Mouse (Mus musculus) heart, adult 10 weeks (tissue): ENCODE data around the gene Arhgef25. TPM values are rescaled to one million over a fixed set of nuclear protein-coding genes. Genes with fewer than 3 reads are reported as not detected.

Source experiments
- polyA plus RNA-seq: library from polyadenylated mRNA; stranded (reverse); fragments of 350-450 nt; fragmentation: Illumina TruSeq; extraction: RNeasy Lipid Tissue Mini Kit (QIAGEN cat#74804); gene quantifications from one replicate; pipeline ENCODE4 v1.2.3, GENCODE M21; 2014; ENCODE audit warnings: low read depth, low replicate concordance

The Arhgef25 gene
- polyA plus RNA-seq: 23.2 TPM

DNA sequence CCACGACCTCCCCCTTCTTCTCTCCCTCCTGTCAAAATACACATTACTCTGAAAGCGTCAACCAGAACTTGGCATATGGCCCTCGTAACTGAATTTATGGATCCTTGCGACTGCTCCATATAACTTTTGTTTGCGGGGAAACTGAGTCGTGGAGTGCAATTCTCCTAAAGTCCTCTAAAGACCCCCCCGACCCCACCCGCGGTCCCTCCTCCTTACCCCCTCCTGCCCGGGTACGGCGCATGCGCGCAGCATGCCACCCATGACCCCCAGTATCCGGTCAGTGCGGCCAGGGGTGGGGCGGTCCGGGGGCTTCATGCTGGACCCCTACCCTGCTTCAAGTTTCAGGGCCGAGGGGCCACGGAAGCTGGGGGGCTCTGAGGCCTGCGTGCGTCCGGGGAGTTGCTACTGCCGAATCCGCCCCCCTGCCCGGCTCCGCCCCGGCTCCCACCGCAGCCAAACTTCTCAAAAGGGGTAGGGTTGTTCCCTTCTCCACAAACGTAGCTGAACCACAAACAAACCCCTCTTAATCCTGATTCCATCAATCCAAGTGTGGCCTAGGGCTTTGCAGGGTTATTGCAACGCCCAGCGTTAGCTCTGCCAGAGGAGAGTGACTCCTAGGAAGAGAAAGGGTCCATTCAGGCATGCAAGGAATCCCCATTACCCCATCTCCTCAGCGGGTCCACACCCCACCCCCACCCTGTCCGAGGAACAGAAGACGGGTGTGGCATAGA lies at the start of gene Arhgef25:
Gene Arhgef25 (minus strand): TSS at position 433 of the 731 bp plus-strand sequence.

DNA sequence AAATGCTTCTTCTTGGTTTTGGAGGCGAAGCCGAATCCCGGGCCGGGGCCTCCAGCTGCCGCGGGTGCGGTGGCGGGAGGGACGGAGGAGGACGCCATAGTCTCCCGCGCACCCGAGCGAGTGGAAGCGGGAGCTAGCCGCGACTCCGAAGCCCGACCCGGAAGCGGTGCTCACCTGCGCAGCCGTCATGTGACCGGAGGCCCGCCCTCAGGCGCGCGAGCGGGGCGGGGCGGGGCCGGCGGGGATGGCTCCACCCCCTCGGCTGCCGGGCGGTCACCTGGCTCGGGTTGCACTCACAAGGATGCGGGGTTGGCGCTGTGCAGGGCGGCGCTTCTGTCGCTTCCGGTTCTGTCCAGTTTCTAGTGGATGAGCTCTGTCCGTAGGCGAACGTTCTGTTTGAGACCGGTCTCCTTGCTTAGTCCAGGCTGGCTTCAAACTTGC lies 21.6 kb upstream of the Arhgef25 start, which contains the start of gene Pip4k2c:
Gene Pip4k2c (minus strand): TSS at position 172 of the 441 bp plus-strand sequence.

DNA sequence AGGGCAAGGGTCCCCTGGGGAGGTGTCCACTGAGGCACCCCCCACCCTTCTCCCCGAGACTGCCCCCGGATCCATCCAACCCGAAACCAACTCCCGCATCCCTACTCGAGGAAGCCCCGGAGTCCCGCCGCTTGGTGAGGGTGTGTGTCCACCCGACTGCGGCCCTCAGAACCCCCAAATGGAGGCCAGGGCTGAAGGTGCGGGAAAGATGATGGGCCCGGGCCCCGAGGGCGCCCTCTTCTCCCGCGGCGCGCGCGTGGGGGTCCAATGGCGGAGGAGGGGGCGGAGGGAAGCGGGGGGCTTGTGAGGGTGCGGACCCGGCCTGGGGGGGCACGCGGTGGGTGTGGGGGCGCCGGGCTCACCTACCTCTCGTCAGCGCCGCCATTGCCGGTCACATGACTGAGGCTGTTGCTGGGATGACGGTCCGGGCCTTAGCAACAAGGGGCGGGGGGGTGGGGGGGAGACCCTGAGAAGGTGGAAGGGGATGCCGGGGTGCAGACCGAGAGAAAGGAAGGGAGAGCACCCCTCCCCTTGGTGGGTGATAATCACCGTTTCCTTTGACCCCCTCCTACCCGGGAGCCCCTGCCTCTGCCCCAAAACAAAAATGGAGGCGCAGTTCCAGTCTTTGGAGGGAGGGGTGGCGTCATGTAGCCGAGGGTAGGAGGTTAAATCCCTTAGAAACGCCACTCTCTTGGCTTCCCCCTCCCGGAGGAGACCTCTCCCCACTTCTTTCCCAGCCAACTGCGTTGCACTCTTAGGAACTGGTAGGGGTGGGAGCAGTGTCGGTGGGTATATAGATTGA lies 5.6 kb upstream of the Arhgef25 start, which contains the start of gene Dtx3:
Gene Dtx3 (minus strand): TSS at position 401 of the 802 bp plus-strand sequence.

DNA sequence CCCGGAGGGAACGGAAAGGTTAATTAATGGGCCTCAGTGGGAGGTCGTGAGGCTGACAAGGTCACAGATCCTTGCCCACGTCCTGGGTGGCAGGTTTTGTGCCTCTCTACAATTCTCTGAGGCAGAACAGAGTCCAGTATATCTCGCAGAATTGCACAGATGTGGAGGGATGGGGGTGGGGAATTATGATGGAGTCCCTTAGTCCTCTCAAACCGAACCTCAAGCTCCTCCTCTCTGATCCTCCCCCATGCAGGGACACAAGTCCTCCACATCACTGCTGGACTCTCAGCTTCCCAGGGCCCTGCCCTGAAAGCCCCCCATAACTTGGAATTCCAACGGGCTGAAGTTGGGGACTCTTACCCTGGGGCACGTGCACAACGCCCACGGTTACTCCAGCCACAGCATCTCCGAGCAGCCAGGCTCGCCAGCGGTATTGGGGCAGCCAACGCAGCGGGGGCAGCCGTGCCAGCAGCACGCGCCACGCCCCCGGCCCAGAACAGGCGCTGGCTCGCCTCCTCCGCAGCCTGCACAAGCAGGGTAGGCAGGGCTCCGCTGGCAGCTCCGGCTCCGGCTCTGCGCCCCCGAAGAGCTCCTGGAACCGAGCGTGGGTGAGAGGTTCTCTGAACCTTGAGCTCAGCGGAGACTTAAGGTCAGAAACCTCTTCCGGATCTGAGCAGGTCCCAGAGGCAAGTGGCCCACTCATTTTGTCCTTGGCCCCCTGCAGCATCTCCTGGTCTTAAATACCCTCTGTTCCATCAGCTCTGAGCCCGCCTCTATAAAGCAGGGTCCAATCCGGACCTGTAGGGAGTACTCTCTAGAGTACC lies 9.8 kb downstream of the Arhgef25 start, which contains the start of gene Slc26a10:
Gene Slc26a10 (minus strand): TSS at position 775 of the 824 bp plus-strand sequence.

DNA sequence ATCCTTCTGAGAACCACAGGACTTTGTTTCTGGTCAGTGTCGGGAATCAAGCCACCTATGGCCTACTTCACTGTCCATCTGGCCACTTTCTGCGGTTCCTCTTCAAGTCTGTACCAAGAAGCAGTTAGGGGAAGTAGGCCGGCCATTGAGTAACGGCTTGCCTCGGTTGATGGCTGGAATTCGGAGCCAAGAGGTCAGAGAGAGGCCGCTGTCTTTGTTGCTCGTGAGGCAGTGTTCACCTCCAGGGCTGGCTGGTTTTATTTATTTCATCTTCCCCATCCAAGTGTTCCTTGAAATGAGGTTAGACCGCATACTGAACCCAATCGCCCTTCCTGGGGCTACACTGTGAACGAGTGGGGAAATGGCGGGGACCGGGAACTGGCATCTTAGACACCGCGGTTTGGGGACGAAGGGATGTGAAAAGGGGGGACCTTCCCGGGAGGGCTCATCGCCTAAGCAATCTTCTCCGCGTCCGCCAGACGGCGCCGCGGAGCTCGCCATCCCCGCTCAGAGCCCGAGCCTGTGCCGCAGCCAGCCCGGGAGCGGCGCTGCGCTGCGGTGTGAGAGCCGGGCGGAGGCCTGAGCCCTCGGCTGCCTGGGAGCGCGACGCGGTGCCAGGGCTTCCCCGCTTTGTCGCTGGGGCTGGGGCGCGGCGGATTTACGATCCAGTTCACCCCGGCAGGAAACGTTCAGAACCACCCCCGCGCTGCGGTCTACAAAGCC lies 25.1 kb downstream of the Arhgef25 start, which contains the start of gene B4galnt1:
Gene B4galnt1 (plus strand): TSS at position 595 of the 723 bp plus-strand sequence.

Other genes with a start within 250 kb of the Arhgef25 start
- gene Ctdsp2, start 211.4 kb downstream of the Arhgef25 start, polyA plus RNA-seq: 91.4 TPM
- 0.94 TPM for gene Avil, start 189.4 kb downstream of the Arhgef25 start, polyA plus RNA-seq
- gene Tsfm, start 159.2 kb downstream of the Arhgef25 start, polyA plus RNA-seq: 50.1 TPM
- 17.0 TPM for gene Mettl1, start 148.7 kb downstream of the Arhgef25 start, polyA plus RNA-seq
- gene Eef1akmt3, start 148.6 kb downstream of the Arhgef25 start, polyA plus RNA-seq: not detected
- not detected for gene Cyp27b1, start 141.8 kb downstream of the Arhgef25 start, polyA plus RNA-seq
- 3.0 TPM for gene March9, start 129.9 kb downstream of the Arhgef25 start, polyA plus RNA-seq
- 104 TPM for gene Cdk4, start 126.5 kb downstream of the Arhgef25 start, polyA plus RNA-seq
- 65.6 TPM for gene Tspan31, start 119.8 kb downstream of the Arhgef25 start, polyA plus RNA-seq
- 2.9 TPM for gene Agap2, start 114.8 kb downstream of the Arhgef25 start, polyA plus RNA-seq
- 36.6 TPM for gene Os9, start 69.0 kb downstream of the Arhgef25 start, polyA plus RNA-seq
- gene B4galnt1, start 24.9 kb downstream of the Arhgef25 start, polyA plus RNA-seq: 1.5 TPM
- 26.9 TPM for gene Slc26a10, start 9.4 kb downstream of the Arhgef25 start, polyA plus RNA-seq
- gene Dtx3, start 5.6 kb upstream of the Arhgef25 start, polyA plus RNA-seq: 53.5 TPM
- 35.2 TPM for gene Pip4k2c, start 21.5 kb upstream of the Arhgef25 start, polyA plus RNA-seq
- 0.89 TPM for gene Kif5a, start 73.3 kb upstream of the Arhgef25 start, polyA plus RNA-seq
- 139 TPM for gene Dctn2, start 76.3 kb upstream of the Arhgef25 start, polyA plus RNA-seq
- gene Mbd6, start 98.9 kb upstream of the Arhgef25 start, polyA plus RNA-seq: 18.0 TPM
- gene Mars, start 121.7 kb upstream of the Arhgef25 start, polyA plus RNA-seq: 49.6 TPM
- gene Arhgap9, start 131.9 kb upstream of the Arhgef25 start, polyA plus RNA-seq: 2.8 TPM
- gene Gli1, start 151.9 kb upstream of the Arhgef25 start, polyA plus RNA-seq: 1.3 TPM
- not detected for gene Inhbe, start 164.3 kb upstream of the Arhgef25 start, polyA plus RNA-seq
- gene Inhbc, start 180.3 kb upstream of the Arhgef25 start, polyA plus RNA-seq: not detected
- gene R3hdm2, start 190.2 kb upstream of the Arhgef25 start, polyA plus RNA-seq: 142 TPM